Mouse (Mus musculus) cerebellum, adult 8-10 months (tissue): ENCODE results near the gene Irf2bp1.
A peak's percentile ranks its signal among the peaks of the same experiment; 100 is the strongest.

ENCODE experiments used
- DNase-seq: peaks from one replicate; pipeline ENCODE4 v3.0.0; 2022

Gene Irf2bp1

DNA sequence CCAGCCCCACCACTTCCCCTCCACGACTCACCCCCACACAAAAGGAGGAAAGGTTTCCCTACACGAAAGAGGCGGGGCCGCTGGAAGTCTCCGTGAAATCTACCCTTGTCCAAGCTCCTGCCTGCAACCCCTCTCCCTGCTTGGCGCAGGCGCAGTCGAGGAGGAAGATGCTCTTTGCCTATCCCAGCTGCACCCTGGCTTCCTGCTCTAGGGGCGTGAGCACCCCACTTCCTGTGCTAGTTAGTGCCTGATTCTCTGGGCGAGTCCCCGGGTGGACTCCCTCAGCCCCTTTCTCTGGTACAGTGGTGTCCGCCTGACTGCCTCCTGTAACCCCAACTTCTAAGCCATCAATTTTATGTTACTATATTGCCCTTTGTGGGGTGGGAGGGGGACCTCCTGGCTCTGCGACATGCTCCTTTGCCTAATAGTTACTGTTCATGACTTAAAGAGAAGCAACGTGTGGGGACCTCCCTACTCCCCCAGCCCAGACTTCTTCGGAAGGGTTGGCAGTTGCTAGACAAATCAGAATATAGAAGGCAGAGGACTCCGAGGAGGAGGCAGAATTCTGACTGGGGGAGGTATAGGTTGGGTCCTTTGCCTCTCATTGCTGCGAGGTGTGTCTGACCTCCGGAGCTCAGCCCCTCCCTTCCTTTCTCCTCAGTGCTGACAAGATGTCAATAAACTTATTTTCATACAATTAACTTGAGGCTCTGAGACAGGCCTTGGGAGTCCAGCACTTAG is 2.6 kb upstream of the Irf2bp1 start:
- DNase-seq = no peak

DNA sequence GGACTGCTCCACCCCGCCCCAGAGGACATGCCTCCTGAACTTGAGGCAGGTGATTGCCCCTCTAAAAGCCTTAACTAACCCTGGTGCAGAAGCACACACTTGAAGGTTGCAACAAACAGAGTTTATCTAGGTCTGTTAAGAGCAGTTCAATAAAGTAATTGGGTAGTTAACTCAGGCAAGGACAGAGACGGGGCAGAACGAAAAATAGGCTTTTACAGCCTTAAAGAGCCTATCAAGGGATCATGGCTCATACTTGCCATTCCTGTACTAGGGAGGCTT is 2.1 kb upstream of the Irf2bp1 start:
- no peak for DNase-seq

DNA sequence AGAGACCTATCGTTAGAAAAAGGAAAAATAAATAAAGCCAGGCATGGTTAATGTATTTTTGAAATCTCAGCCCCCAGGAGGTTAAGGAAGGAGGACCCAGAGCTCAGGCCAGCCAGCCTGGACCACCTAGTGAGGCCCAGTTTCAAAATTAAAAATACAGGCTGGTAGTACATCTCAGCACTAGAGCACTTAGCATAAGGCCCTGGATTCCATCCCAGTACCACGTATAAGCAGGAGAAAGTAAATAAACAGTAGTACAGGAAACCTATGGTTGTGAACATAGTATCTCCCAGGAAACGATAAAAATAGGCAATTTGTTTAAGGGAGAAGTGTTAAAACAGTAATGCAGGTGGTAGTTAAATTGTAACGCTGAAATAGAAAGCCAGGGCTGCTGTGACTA is 1.7 kb upstream of the Irf2bp1 start:
- no peak for DNase-seq

DNA sequence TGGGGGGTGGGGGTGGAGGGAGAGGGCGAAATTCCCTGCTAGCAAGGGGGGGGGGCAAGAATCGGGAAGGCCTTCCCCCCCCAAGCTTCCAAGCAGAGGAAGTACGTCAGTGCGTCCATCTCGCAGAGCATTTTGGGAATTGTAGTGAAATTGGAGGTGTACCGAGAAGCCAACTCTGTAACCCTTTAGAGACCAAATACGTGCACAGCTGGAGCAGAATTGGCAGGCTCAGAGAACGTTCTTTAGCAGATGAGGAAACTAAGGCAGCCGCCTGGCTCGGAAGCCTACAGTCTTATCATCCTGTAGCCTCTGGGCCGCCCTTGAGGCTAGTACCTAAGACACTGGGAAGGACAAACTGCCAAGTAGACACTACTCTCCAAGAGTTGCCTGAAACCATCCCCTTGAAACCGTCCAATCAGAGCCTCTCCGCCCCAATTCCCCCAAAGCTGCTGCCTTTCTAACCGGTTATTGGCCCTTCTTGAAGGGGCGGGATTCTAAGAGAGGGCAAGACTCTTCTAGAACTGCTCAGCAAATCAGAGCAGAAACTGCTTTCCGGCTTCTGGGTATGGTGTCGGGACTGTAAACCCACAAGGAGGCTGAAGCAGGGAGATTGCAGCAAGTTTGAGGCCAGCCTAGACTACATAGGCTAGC is 871 bp upstream of the Irf2bp1 start:
- peak; percentile 80 for DNase-seq

DNA sequence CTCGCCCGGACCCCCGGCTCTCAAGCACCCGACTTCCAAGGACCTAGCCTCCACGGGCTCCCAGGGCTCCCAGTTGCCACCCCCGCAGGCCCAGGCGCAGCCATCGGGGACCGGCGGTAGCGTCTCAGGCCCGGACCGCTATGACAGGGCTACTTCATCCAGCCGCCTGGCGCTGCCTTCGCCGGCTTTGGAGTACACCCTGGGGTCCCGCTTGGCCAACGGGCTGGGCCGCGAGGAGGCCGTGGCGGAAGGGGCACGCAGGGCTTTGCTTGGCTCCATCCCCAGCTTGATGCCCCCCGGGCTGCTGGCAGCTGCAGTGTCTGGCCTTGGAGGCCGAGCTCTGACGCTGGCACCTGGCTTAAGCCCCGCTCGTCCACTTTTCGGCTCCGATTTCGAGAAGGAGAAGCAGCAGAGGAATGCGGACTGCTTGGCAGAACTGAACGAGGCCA is 811 bp downstream of the Irf2bp1 start:
- peak; percentile 65 for DNase-seq

DNA sequence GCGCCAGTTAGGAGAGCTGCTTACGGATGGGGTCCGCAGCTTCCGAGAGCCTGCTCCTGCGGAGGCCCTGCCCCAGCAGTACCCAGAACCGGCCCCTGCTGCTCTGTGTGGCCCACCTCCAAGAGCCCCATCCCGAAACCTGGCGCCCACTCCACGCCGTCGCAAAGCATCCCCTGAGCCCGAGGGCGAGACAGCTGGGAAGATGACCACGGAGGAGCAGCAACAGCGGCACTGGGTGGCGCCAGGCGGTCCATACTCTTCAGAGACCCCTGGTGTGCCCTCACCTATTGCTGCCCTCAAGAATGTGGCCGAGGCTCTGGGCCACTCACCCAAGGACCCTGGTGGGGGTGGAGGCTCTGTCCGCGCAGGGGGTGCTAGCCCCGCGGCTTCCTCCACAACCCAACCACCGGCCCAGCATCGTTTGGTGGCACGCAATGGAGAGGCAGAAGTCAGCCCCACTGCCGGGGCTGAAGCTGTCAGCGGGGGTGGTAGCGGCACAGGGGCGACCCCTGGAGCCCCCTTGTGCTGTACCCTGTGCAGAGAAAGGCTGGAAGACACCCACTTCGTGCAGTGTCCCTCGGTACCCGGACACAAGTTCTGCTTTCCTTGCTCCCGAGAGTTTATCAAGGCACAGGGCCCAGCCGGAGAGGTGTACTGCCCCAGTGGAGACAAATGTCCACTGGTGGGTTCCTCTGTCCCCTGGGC is 1.7 kb downstream of the Irf2bp1 start:
- no peak for DNase-seq

DNA sequence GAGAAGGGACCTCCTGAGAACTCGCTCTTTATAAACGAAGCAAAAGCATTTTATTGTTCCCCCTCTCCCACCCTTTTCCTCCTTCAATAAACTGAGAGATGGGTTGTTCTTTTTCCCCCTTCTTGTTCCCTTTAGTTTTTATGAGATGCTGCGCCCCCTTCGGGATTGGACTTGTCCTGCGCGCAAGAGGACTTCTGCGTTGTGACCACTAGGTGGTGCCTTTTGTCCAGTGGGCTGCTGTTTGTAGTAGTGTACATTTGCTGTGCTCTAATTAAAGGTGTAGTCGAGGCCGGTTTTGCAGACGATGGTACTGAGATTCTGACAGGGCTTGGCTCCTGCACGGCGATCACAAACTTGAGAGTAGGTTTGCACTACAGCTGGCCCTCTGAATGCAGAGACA is 2.6 kb downstream of the Irf2bp1 start:
- peak; percentile 85 for DNase-seq

DNA sequence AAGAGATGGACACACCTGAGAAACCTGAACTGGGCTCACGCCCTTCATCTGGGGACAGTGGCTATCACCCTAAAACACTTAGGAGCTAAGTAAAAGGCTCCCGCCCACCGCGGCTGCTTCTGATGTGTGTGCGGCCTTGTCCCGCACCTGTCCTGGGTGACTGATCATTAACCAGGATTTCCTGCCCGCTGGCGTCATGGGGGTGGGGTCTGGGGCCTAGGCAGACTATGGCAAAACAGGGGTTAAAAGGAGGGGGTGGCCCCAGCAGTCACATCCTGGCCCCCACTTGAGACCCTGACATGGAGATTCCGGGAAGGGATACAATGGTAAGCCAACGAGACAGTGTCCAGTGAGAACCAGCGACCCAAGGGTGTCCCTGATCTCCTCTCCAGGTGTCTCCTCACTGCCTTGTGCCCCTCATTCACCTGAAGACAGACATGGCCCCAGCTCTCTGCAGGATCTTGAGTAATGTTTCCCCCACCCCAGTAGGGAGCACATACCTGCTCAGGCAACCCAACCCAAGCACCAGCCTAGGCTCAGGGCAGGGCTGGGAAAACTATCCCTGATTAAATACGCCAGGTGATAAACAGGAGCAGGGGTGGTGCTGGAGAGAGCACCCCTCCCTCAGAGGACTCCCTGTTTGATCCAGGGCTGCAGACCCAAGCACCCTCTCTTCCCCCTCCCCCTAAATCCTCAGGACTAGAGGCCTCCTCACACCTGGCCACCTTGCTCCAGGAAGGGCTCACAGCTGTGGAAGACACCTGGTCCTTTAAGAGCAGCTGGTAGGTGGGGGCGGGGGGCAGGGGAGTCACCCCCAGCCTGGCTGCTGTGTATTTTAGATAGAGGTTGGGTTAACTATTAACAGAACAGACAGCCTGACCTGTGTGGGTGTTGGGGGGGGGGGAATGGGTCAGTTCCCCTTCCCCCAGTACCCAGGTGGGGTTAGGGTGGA is 3.5 kb downstream of the Irf2bp1 start:
- DNase-seq = no peak

DNA sequence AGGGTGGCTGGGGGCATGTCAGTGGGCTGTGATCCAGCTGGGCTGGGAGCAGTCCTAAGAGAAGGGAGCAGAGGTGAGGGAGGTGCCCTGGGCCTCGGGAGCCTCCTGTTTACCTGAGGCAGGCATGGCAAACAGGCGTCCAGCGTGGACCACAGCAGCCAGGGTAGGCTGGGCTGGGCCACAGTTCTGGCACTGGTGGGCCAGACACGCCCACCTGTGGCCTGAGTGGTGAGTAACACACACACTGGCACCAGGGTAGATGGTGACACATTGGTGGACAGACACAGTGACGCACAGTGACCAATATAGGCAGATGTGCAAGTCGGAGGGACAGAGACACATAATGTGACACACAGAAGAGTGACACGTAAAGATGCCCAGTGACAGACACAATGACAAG is 6.7 kb downstream of the Irf2bp1 start:
- DNase-seq = no peak

DNA sequence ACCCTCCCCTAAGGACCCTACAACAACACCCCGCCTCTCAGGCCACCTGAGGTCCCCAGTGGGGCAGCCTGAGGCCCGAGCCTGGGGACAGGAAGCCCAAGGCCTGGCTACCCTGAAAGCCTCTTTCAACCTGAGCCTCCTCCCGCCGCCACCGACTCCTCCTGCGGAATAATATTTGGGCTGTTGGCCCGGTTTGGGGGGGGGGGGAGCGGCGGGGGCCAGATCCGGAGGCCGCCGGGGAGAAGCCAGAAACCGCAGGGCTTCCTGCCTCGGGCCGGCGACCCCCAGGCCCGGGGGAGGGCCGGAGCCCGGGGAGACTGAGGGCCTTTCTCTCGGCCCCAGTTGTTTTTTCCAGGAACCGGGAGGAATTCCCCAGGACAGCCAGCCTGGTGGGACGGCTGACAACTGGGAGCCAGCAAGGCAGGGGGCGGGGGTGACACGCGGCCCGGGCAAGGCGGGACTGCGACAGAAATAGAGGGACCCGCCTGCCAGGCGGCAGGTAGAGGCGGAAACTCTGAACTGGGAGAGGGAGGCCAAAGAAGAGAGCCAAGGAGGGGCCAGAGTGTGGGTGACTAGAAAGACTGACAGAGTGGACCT is 8.3 kb downstream of the Irf2bp1 start:
- no peak for DNase-seq

DNA sequence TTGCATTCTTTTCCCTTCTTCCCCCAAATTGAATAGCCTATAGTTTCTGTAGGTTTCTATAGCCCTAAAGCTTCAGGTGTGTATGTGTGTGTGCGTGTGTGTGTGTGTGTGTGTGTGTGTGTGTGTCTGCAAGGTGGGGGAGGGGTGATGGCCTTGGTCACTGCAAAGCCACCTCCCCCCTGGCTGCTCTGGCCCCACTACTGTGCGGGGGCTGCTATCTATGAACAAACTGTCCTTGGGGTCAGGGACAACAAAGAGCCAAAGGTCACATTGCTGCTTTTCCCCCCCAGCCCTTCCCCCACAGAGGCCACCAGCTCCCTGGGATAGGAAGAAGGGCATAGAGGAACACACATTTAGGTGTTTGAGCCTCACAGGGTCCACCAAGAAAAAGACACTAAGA is 9.0 kb downstream of the Irf2bp1 start:
- DNase-seq = no peak

DNA sequence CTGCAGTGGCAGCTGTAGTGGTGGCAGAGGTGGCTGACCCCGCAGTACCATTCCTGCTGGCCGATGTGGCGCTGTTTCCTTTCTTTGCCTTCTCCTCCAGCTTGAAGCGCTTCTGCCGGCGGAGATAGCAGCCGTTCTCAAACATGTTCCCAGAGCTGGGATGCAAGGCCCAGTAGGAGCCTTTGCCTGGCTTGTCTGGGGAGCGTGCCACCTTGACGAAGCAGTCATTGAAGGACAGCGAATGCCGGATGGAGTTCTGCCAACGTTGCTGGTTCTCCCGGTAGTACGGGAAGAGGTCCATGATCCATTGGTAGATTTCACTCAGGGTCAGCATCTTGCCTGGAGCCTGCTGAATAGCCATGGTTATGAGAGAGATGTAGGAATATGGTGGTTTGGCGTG is 10.6 kb downstream of the Irf2bp1 start:
- no peak for DNase-seq

DNA sequence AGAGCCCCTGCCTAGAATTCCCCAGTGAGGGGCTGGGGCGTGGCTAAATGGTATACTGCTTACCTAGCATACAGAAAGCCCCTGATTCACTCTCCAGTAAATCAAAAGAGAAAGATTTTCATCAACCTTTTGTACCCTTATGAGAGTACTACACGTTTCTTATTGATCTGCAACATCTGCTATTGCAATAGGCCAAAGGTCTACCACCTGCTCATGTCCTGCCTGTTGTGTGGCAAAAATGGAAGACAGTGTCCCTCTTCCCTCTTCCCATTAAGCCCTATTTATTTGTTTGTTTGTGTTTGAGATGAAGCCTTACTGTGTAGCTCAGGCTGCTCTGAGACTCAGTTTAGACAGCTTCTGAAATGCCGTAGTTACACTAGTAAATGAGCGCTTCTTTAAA is 12.2 kb downstream of the Irf2bp1 start:
- no peak for DNase-seq

DNA sequence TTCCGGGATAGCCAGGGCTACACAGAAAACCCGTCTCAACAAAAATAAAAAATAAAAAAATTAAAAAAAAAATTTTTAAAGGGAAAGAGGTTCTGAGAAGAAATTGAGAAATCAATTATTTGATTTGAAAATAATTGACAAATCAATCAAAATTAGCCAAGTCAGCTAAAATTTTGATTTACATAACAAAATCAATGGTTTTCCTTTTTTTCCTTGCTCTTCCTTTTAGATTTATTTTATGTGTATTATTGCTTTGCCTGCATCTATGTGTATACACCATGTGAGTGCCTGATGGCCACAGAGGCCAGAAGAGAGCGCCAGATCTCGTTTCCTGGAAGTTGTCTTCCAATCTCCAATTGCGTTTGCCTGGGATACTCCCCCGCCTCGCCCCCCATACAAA is 14.1 kb downstream of the Irf2bp1 start:
- no peak for DNase-seq

DNA sequence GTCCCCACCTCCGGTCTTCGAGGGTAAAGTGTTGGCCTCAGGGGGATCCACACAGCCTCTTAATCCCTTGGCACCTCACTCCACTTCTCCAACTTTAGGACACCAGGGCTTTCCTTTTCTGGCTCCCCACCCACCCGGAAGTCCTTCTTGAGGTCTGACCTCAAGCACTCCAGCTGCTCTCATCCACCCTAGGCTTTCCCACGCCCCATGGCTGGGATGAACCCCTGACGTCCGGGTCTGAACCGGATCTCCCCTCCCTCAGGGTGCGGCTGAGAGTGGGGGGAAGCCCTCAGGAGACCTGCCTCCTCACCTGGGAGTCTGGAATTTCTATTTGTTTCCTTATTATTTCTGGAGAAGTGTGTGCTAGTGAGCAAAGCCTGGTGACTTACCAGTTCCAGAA is 17.2 kb downstream of the Irf2bp1 start:
- DNase-seq = no peak

DNA sequence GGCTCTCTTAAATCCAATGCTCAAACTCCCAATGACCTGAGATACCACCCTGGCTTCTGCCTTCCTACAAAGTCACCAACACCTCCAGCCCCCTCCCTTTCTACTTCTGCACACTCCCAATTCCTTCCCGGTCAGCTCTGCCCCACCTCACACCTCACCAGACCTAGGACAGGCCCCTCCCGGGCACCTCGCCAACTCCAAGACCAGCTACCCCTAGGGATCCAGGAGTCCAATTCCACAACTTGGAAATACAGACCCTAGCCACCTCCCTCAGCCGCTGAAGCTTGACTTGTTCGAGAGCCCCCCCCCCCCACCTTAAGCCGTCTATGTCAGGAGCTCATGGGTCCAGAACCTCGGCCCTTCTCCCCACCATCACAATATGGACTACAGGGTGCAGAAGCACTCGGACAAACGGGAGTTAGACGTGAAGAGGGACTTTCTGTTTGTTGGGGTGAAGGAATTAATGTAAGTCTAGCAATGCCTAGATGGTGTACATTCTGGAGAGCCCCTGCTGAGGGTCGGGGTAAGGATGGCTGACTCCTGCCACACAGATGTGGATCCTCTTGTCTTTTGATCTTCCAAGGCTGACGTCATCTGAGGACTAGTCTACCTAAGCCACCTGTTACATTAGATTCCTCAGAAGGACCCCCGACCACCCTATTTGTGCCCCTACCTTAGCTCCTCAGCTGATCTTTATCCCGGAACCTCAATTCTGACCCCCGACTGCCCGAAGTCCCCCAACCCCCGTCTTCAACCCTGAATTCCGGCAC is 18.5 kb downstream of the Irf2bp1 start:
- DNase-seq = no peak

DNA sequence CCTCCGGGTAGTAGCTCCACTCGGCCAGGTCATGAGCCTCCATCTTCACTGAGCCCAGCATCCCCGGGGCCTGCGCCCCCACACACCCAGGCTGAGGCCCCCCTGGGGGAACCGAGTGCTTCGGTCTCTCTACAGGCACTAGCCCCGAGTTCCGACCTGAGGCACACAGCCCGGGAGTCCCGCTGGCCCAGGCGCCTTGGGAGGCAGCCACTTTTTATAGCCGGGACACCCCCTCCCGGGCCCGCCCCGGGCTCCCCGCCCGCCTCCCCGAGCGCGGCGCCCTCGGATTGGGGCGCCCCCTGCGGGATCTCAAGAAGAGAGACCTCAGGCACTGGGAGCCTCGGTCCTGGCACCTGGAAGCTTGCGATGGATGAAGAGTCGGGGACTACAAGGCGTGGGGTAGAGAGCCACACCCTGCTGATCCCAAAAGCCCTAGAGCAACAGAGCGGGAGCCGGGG is 19.5 kb downstream of the Irf2bp1 start, which contains the start of gene Foxa3:
TSS of gene Foxa3 (minus strand) at position 182 of the 458 bp plus-strand sequence.
- DNase-seq = peak; percentile 64

DNA sequence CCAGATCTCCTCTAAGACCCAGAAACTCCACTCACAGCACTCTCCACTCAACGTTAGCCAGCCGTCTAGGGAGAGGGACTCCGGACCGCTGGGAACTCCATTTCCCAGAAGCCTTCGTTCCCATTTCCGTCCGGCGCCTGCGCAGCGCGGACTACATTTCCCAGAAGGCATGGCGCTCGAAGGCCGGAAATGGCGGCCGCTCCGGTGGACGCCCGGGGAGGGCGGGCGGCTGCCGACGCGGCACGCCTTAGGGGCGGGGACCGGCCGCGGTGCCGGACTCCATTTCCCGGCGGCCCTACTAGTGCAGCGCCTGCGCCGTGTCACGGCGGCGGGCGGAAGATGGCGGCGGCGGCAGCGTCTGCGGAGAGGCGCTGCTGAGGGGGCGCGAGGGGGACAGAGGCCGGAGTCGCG is 20.3 kb downstream of the Irf2bp1 start, which contains the start of gene Sympk:
TSS of gene Sympk (plus strand) at position 282 of the 411 bp plus-strand sequence.
- peak; percentile 93 for DNase-seq

DNA sequence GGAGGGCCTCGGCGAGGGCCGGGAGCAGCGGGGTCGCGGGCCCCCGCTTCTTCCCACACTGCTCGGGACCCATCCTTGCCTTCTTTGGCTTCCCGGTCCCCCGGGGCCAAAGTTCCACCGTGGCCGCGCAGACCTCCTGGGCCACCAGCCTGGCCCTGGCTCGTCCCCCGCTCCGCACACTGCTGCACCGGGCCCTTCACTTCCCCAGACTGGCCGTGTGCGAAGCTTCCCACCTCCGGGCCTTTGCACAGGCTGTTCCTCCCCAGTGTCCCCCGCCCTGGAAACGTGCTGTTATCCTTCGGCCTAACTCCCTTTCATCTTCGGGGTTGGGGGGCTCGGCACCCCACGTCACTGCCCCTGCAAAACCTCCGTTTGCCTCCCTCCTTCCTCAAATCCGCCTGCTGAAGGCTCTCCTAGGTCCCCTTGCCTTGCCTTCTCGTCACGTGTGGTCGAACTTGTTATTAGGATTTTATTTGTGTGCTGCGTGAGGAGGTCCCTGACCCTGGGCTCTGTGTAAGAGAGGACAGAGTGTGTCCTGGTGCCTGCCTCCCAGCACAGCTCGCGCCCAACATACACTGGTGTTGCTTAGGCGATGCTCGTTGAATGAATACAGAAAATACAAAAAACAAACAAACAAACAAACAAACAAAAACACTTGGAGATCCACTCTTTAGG is 20.9 kb downstream of the Irf2bp1 start:
- DNase-seq = peak; percentile 61

DNA sequence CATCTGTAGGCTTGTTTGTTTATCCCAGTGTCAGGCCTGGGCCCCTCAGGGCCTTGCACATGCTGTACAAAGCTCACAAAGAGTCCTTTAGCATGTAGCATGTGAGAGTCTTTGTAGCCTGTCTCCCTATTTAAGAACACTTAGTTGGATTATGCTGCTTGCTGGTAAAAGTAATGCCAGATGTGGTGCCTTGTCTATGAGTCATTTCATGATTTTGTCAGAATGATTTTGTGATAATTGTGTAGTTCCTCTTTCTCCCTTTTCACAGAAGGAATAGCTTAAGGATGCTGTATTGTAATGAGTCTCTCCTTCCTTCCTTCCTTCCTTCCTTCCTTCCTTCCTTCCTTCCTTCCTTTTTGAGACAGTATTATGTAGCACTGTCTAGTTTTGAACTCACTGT is 24.2 kb downstream of the Irf2bp1 start:
- DNase-seq = no peak

DNA sequence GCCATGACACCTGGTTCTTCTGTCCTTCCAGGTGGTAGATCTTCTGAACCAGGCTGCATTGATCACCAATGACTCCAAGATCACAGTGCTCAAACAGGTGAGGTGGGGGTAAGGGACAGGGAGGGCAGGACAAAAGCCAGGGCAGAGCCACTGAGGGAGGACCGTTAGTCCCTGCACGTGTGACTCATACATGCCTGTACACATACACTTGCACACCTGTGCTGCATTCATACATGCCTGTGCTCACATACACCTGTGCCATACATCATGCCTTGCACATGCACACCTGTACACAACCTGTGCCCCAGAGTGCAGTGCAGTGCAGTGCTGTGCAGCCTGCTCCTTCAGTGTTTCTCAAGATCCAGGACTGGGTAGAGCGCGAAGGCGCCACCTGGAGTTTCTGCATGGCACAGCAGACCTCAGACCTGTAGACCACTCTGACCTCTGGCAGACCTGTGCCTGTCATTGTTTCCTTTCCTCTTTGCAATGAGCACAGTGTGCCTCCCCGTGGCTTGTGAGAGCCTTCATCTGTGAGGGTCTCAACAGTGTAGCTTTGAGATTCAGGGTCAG is 25.3 kb downstream of the Irf2bp1 start:
- no peak for DNase-seq
